ENCODE assay signal across 8 mouse cellular contexts in genomic region chr2:45435261-45435980, GRCm38 (mm10).
DNase-seq lines count a peak whose midpoint lies in the region; ATAC-seq lines count a peak whose summit lies in the region.

No protein-coding gene starts in this region.

- WGBS in heart, embryonic 12.5 days = 76% methylated on average over 6 of the region's 6 CpGs

- no peak for ATAC-seq in heart, embryonic 12.5 days (ENCODE audit: insufficient number of reproducible peaks, low FRiP score)

- no peaks in the 10 kb centered on the region for H3K36me3 ChIP-seq in heart, embryonic 12.5 days

- no peaks in the 10 kb centered on the region for H3K27me3 ChIP-seq in heart, embryonic 12.5 days (replicated peaks)

- DNase-seq in heart, adult 11 months = peak; percentile 94
- peak; percentile 31 for DNase-seq in ovary, postnatal 36 days (ENCODE audit: low spot score)
- DNase-seq in ovary, adult 18-20 months (ENCODE audit: low spot score) = no peak
- DNase-seq in heart, adult 9 months (ENCODE audit: low spot score in 2 of 2) = peak; percentile 35 to 61
- DNase-seq in lung, postnatal 4 days = peak; percentile 18 to 36
- no peak for DNase-seq in cerebellum, adult 18-20 months
- DNase-seq in layer of hippocampus, adult 11-12 months (ENCODE audit: low spot score) = no peak

- H3K27ac ChIP-seq in heart, embryonic 12.5 days (ENCODE audit: poor library complexity, severe bottlenecking) = no peak overlapping the region

- H3K9ac ChIP-seq in heart, embryonic 12.5 days = no peak overlapping the region

- no peaks in the 10 kb centered on the region for H3K9me3 ChIP-seq in heart, embryonic 12.5 days (replicated peaks)

- H3K4me1 ChIP-seq in heart, embryonic 12.5 days (replicated peaks) = no peaks in the 10 kb centered on the region

- H3K4me2 ChIP-seq in heart, embryonic 12.5 days = no peak overlapping the region

- no peak overlapping the region for H3K4me3 ChIP-seq in heart, embryonic 12.5 days

Comparison
In these comparisons a context has a peak if more than half of its experiments do, and no peak if none do; other contexts are left out.
1. DNase-seq: peak in heart, adult 11 months (single experiment), ovary, postnatal 36 days (single experiment), heart, adult 9 months (2 of 2) and lung, postnatal 4 days (2 of 2); none in ovary, adult 18-20 months (single experiment), cerebellum, adult 18-20 months (0 of 2) and layer of hippocampus, adult 11-12 months (single experiment).